Mouse (Mus musculus): Measurements from ENCODE around the gene Gm14819. TPM values are rescaled to one million over a fixed set of nuclear protein-coding genes. Genes with fewer than 3 reads are reported as not detected.
"Not testable (repeated sequence)": the region's sequence is repeated elsewhere in the genome, so short reads cannot be mapped to it uniquely, and the experiment has no call there.

The Gm14819 gene
- not detected for total RNA-seq (2021)
- long read RNA-seq, experiment 1: 0 reads
- long read RNA-seq, experiment 2: 0 reads

- intact Hi-C loops (cut with DNase I; ENCODE audit: low total_unique reads); DNase-seq: not testable (repeated sequence)
Measured at GRCm38 (mm10) chrX:35403883-35404282, at the start of gene Gm14819. TSS of gene Gm14819 (plus strand) at chrX:35404183.

Data from gastrocnemius, postnatal 14 days (tissue).